Mouse (Mus musculus) lung, embryonic 16.5 days (tissue): ENCODE results near the gene Naa35. TPM values are rescaled to one million over a fixed set of nuclear protein-coding genes. Genes with fewer than 3 reads are reported as not detected.

ENCODE experiments used
- ATAC-seq: fragments of 200-750 bp; cut with Nextera tagmentation; 2 replicates; pipeline ENCODE4 v1.8.0; 2017; ENCODE audit warnings: low read depth, mild to moderate bottlenecking, moderate library complexity
- H3K27ac ChIP-seq: fragments of 300-500 bp; sonication (generic); 2 replicates; pipeline ENCODE4 v1.5.1; 2014; ENCODE audit warnings: mild to moderate bottlenecking, control low read depth, low read length
- H3K27me3 ChIP-seq: fragments of 300-500 bp; sonication (generic); 2 replicates; pipeline ENCODE4 v1.6.1; 2014; ENCODE audit warnings: low read depth, low read length, mixed read lengths; ENCODE audit not compliant: control insufficient read depth, insufficient read depth
- H3K36me3 ChIP-seq: fragments of 300-500 bp; sonication (generic); 2 replicates; pipeline ENCODE4 v1.6.1; 2014; ENCODE audit warnings: low read length; ENCODE audit not compliant: control insufficient read depth, insufficient read depth
- H3K4me1 ChIP-seq: fragments of 300-500 bp; sonication (generic); replicated peaks from 2 replicates; pipeline ENCODE4 v1.6.1; 2014; ENCODE audit warnings: low read length, mixed read lengths; ENCODE audit not compliant: control insufficient read depth, insufficient read depth
- H3K4me2 ChIP-seq: fragments of 300-500 bp; sonication (generic); 2 replicates; pipeline ENCODE4 v1.6.1; 2014; ENCODE audit warnings: low read depth, low read length, control low read depth
- H3K4me3 ChIP-seq: fragments of 300-500 bp; sonication (generic); 2 replicates; pipeline ENCODE4 v1.5.1; 2014; ENCODE audit warnings: mild to moderate bottlenecking, low read length, control low read depth
- H3K9ac ChIP-seq: fragments of 300-500 bp; sonication (generic); 2 replicates; pipeline ENCODE4 v1.6.1; 2014; ENCODE audit warnings: low read length, control low read depth
- H3K9me3 ChIP-seq: fragments of 300-500 bp; sonication (generic); 2 replicates; pipeline ENCODE4 v1.6.1; 2016; ENCODE audit warnings: low read length; ENCODE audit not compliant: control insufficient read depth
- WGBS: fragments of 180-500 bp; shearing (Covaris S2); extraction: QIAGEN DNeasy Blood & Tissue Kit; methylation state at CpG from one replicate; pipeline ENCODE4 v1.1.7; 2014; 5-methylcytosine and 5-hydroxymethylcytosine counted together
- polyA plus RNA-seq: library from polyadenylated mRNA; unstranded; fragments of >200 nt; fragmentation: Nextera tagmentation; extraction: Ambion mirVana; gene quantifications from 2 replicates; pipeline ENCODE4 v1.2.1, GENCODE M21; 2015

The Naa35 gene
- polyA plus RNA-seq, 1 experiment from 2014 or later, result 96.9 TPM

DNA sequence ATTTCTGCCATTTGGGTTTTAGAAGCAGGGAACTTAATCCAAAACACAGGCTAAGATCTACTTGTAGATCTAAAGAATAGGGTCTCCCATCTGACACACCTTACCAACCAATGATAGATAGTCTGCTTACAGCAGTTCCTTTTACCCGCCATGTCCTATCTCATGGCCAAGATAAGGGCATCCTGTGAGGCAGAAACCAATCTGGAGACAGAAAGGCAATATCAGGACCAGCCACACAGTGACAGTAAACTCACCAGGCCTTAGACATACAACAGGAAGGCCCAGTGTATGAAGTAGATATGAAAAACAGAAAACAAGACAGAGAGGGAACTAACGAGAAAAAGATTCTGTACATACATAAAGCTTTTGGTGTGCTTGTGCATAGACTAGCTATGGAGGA lies 57.8 kb downstream of the Naa35 start:
- no peak for ATAC-seq
- WGBS, result 87% methylated on average over 2 of the region's 2 CpGs

DNA sequence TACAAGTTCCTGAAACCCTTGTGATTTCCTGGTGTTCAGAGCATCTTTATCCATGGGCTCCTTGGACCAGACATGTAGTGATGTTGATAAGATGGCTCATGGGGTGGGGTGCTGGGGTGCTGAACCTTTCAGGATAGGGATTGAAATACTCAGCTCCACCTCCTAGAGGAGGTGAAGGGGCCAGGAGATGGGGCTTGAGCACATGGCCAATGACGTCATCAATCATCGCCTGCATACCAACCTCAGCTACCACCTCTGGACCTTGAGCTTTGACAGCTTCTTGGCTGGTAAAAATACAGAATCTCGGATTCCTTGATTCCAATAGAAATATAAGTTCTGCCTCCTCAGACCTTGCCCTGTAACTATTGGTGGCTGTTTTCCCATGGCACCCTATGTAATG lies 60.4 kb downstream of the Naa35 start:
- WGBS, result 74% methylated on average over 3 of the region's 3 CpGs

More for the DNA sequence above, 57.8 kb downstream of the Naa35 start:
- H3K4me2 ChIP-seq, result no peak overlapping the region
- H3K4me3 ChIP-seq, result no peak overlapping the region
- H3K36me3 ChIP-seq, result peaks cover 7% of the 10 kb centered on the region
- no peak overlapping the region for H3K27ac ChIP-seq
- no peaks in the 10 kb centered on the region for H3K9me3 ChIP-seq
- peaks cover 11% of the 10 kb centered on the region for H3K4me1 ChIP-seq
- no peaks in the 10 kb centered on the region for H3K27me3 ChIP-seq
- no peak overlapping the region for H3K9ac ChIP-seq

DNA sequence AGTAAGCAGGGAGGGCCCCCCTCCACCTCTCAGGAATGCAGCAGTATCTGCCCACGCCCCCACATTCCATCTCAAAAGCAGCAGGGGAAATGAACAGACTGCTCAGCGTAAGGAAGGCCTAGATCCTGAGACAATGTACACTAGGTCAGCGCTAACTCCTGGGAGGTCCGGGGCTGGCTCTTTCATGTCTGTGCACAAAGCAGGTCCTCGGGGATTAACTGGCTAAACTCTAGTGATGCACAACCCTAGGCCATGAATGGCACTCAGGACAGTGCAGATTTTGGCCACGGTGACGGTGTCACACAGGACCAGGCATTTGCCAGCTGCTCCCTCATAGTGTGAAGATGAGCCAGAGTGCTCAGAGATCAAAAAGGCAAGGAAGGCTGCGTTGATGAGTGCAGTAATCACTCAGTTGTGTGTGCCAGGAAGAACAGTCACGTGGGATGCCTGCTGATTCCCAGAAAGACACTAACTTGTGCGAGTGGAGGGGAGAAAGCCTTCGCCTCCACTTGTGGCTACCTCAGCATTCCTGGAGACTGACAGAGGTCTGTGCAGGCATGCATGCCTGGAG lies 61.7 kb downstream of the Naa35 start:
- ATAC-seq, result peak; percentile 86

More for the DNA sequence above, 60.4 kb downstream of the Naa35 start:
- no peak overlapping the region for H3K4me2 ChIP-seq
- no peak for ATAC-seq
- no peak overlapping the region for H3K4me3 ChIP-seq
- peaks cover 4% of the 10 kb centered on the region; the same call in 1 of the 2 replicates for H3K36me3 ChIP-seq
- peaks cover 11% of the 10 kb centered on the region for H3K4me1 ChIP-seq
- no peak overlapping the region for H3K27ac ChIP-seq
- no peak overlapping the region for H3K9ac ChIP-seq
- H3K9me3 ChIP-seq, result no peaks in the 10 kb centered on the region
- H3K27me3 ChIP-seq, result no peaks in the 10 kb centered on the region

DNA sequence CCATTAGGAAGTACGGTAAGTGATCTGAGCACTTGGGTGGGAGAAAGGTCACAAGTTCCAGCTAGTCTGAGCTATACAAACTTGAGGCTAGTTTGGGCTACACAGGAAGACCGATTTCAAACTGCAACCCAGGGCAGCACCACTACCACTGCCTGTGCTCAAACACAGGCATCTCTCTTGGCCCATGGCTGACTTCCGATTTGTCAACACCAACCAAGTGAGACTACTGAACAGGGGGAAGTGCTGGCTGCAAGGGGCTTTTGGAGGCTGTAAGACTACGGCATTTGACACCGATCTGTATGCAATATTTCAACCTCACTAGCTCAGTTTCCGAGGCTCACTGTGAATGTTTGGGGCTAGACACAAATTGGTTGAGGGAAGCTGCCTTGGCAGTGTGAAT lies 62.4 kb downstream of the Naa35 start:
- Histone ChIP-seq H3K4me3 (no peak overlapping the region), H3K36me3 (peaks cover 1% of the 10 kb centered on the region; the same call in 1 of the 2 replicates), H3K4me2 (no peak overlapping the region), H3K9ac (no peak overlapping the region), H3K27me3 (no peaks in the 10 kb centered on the region), H3K27ac (no peak overlapping the region), H3K9me3 (no peaks in the 10 kb centered on the region), H3K4me1 (peaks cover 11% of the 10 kb centered on the region)
- no peak for ATAC-seq
- 66% methylated on average over 6 of the region's 6 CpGs for WGBS

More for the DNA sequence above, 61.7 kb downstream of the Naa35 start:
- Histone ChIP-seq H3K9ac (no peak overlapping the region), H3K4me3 (no peak overlapping the region), H3K4me1 (peaks cover 11% of the 10 kb centered on the region), H3K36me3 (peaks cover 4% of the 10 kb centered on the region; the same call in 1 of the 2 replicates), H3K4me2 (no peak overlapping the region), H3K9me3 (no peaks in the 10 kb centered on the region), H3K27me3 (no peaks in the 10 kb centered on the region), H3K27ac (no peak overlapping the region; the same call in 1 of the 2 replicates)
- 39% methylated on average over 11 of the region's 11 CpGs for WGBS

- Histone ChIP-seq H3K9ac (no peak overlapping the region), H3K27me3 (no peaks in the 10 kb centered on the region), H3K4me3 (no peak overlapping the region), H3K9me3 (no peaks in the 10 kb centered on the region), H3K36me3 (no peaks in the 10 kb centered on the region), H3K4me1 (peaks cover 11% of the 10 kb centered on the region), H3K27ac (no peak overlapping the region), H3K4me2 (no peak overlapping the region)
- ATAC-seq, result no peak
- whole genome bisulfite sequencing, result 85% methylated on average over 6 of the region's 6 CpGs
These were observed 63.5 kb downstream of the Naa35 start for GRCm38 (mm10) chr13:59648598-59648997.

DNA sequence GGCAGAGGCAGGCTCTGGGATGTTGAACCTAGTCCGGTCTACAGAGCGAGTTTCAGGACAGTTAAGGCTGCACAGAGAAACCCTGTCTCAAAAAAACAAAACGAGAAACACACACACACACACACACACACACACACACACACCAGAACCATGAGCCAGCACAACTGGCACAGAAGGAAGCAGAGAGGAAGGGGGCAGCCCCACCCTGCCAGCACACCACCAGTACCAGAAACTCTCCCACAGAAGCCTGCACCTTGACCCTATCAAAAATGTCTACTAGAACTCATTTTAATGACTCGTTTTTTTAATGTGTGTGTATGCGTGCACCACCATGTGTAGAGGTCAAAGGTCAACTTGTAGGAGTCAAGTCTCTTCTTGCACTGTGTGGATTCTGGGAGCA lies 64.7 kb downstream of the Naa35 start:
- H3K9ac ChIP-seq, result no peak overlapping the region
- H3K36me3 ChIP-seq, result no peaks in the 10 kb centered on the region
- no peak overlapping the region for H3K4me2 ChIP-seq
- no peak overlapping the region for H3K4me3 ChIP-seq
- no peaks in the 10 kb centered on the region for H3K27me3 ChIP-seq
- 79% methylated on average over 5 of the region's 5 CpGs for WGBS
- peaks cover 11% of the 10 kb centered on the region for H3K4me1 ChIP-seq
- no peak overlapping the region for H3K27ac ChIP-seq
- no peak for ATAC-seq
- H3K9me3 ChIP-seq, result no peaks in the 10 kb centered on the region

DNA sequence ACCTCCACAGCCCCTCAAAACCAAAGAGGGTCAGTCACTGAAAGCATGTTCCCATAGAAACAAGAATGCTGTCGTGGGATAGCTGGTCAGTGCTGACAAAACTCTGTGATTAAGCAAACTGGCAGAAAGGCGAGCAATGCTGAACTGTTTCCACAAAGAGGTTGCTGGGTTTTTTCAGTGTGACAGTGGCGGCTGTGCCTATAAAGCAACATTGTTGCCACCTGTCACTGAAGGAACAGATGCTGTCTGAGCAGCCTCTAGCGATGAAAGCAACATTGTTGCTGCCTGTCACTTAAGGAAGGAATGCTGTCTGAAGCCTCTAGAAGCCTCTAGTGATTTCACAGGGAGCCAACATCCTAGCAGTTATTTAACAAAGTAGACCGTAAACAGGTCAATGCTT lies 67.6 kb downstream of the Naa35 start:
- H3K9me3 ChIP-seq, result no peaks in the 10 kb centered on the region
- no peak overlapping the region for H3K9ac ChIP-seq
- WGBS, result 74% methylated on average over 5 of the region's 5 CpGs
- no peak overlapping the region for H3K4me3 ChIP-seq
- H3K27me3 ChIP-seq, result no peaks in the 10 kb centered on the region
- no peaks in the 10 kb centered on the region for H3K36me3 ChIP-seq
- H3K4me1 ChIP-seq, result no peaks in the 10 kb centered on the region
- ATAC-seq, result no peak
- no peak overlapping the region for H3K4me2 ChIP-seq
- no peak overlapping the region for H3K27ac ChIP-seq

- H3K4me1 ChIP-seq, result no peaks in the 10 kb centered on the region
- no peak overlapping the region for H3K4me2 ChIP-seq
- H3K36me3 ChIP-seq, result no peaks in the 10 kb centered on the region
- no peaks in the 10 kb centered on the region for H3K27me3 ChIP-seq
- H3K4me3 ChIP-seq, result no peak overlapping the region
- 70% methylated on average over 3 of the region's 3 CpGs for WGBS
- no peak overlapping the region for H3K27ac ChIP-seq
- ATAC-seq, result no peak
- no peak overlapping the region for H3K9ac ChIP-seq
- no peaks in the 10 kb centered on the region for H3K9me3 ChIP-seq
These were observed 68.1 kb downstream of the Naa35 start for GRCm38 (mm10) chr13:59653136-59653535.

DNA sequence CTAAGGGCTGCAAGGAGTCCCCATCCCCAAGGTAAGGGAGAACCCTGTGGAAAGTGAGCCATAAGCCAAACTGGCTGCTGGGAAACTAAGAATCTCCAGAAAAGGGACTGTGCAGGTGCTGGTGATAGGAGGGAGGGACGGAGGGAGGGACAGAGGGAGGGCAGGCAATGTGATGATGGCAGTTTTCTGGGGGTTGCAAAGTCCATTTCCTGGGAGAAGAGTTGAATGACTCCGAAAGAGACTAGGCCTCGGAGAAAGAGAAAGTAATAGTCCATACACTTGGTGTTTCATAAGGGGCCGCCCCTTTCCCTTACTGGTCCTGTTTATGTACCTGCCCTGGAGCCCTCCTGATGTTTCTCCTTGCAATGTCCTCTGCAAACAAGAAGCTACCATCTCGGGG lies 69.4 kb downstream of the Naa35 start:
- H3K36me3 ChIP-seq, result no peaks in the 10 kb centered on the region
- no peak overlapping the region for H3K9ac ChIP-seq
- H3K4me2 ChIP-seq, result no peak overlapping the region
- H3K27ac ChIP-seq, result no peak overlapping the region
- WGBS, result 75% methylated on average over 5 of the region's 5 CpGs
- H3K27me3 ChIP-seq, result no peaks in the 10 kb centered on the region
- no peak overlapping the region for H3K4me3 ChIP-seq
- no peaks in the 10 kb centered on the region for H3K4me1 ChIP-seq
- no peak for ATAC-seq
- H3K9me3 ChIP-seq, result no peaks in the 10 kb centered on the region
